Mouse (Mus musculus) liver, postnatal 0 days (tissue): ENCODE data around the gene Pdia5.

Source experiments
- CTCF ChIP-seq: sonication (generic); IDR thresholded peaks from 2 replicates; pipeline ENCODE4 v1.5.1; 2016; ENCODE audit warnings: antibody characterized with exemption, low read depth
- EP300 ChIP-seq: IDR thresholded peaks from 2 replicates; pipeline ENCODE4 v1.6.1; 2016; ENCODE audit warnings: antibody characterized with exemption, low read depth, mild to moderate bottlenecking

GRCm38 (mm10) chr16:35404864-35405263 lies 85.8 kb downstream of the Pdia5 start:
- TF ChIP-seq CTCF (no peak), EP300 (no peak)
